Mouse (Mus musculus) neural tube, embryonic 11.5 days (tissue): ENCODE measurements around the gene Xrcc1. TPM values are rescaled to one million over a fixed set of nuclear protein-coding genes. Genes with fewer than 3 reads are reported as not detected.

Experiments
- ATAC-seq: fragments of 200-750 bp; cut with Nextera tagmentation; 2 replicates; pipeline ENCODE4 v1.8.0; 2017; ENCODE audit warnings: moderate number of reproducible peaks, mild to moderate bottlenecking, moderate TSS enrichment, moderate library complexity; ENCODE audit not compliant: insufficient read depth, low FRiP score, low TSS enrichment
- DNase-seq: peaks from one replicate; pipeline ENCODE4 v3.0.0-alpha.2; 2015; ENCODE audit warnings: low spot score
- H3K27ac ChIP-seq: fragments of 300-500 bp; sonication (generic); 2 replicates; pipeline ENCODE4 v1.5.1; 2014; ENCODE audit warnings: low read depth, mild to moderate bottlenecking, low read length
- H3K27me3 ChIP-seq: fragments of 300-500 bp; sonication (generic); 2 replicates; pipeline ENCODE4 v1.6.1; 2014; ENCODE audit warnings: mild to moderate bottlenecking, low read length, mixed read lengths; ENCODE audit not compliant: control insufficient read depth, insufficient read depth
- H3K36me3 ChIP-seq: fragments of 300-500 bp; sonication (generic); 2 replicates; pipeline ENCODE4 v1.6.1; 2014; ENCODE audit warnings: mild to moderate bottlenecking, low read length, moderate library complexity, mixed read lengths; ENCODE audit not compliant: control insufficient read depth, insufficient read depth
- H3K4me1 ChIP-seq: fragments of 300-500 bp; sonication (generic); 2 replicates; pipeline ENCODE4 v1.6.1; 2014; ENCODE audit warnings: low read length, mixed read lengths; ENCODE audit not compliant: control insufficient read depth, insufficient read depth
- H3K4me2 ChIP-seq: fragments of 300-500 bp; sonication (generic); 2 replicates; pipeline ENCODE4 v1.6.1; 2014; ENCODE audit warnings: low read depth, mild to moderate bottlenecking, moderate library complexity
- H3K4me3 ChIP-seq: fragments of 300-500 bp; sonication (generic); 2 replicates; pipeline ENCODE4 v1.5.1; 2014; ENCODE audit warnings: low read depth, low read length
- H3K9ac ChIP-seq: fragments of 300-500 bp; sonication (generic); 2 replicates; pipeline ENCODE4 v1.6.1; 2014; ENCODE audit warnings: mild to moderate bottlenecking, low read length
- H3K9me3 ChIP-seq: fragments of 300-500 bp; sonication (generic); 2 replicates; pipeline ENCODE4 v1.6.1; 2016; ENCODE audit warnings: low read length; ENCODE audit not compliant: control insufficient read depth
- WGBS: fragments of 180-500 bp; shearing (Covaris S2); extraction: QIAGEN DNeasy Blood & Tissue Kit; methylation state at CpG from one replicate; pipeline ENCODE4 v1.1.7; 2014; 5-methylcytosine and 5-hydroxymethylcytosine counted together
- polyA plus RNA-seq: library from polyadenylated mRNA; unstranded; fragments of >200 nt; fragmentation: Nextera tagmentation; extraction: Ambion mirVana; gene quantifications from 2 replicates; pipeline ENCODE4 v1.2.1, GENCODE M21; 2014

Xrcc1 gene
- polyA plus RNA-seq, 1 experiment from 2014 or later = 120 TPM

- no peak overlapping the region for H3K4me2 ChIP-seq
- H3K9ac ChIP-seq = no peak overlapping the region
- WGBS = 86% methylated on average over 4 of the region's 4 CpGs
- H3K4me3 ChIP-seq = no peak overlapping the region
- no peaks in the 10 kb centered on the region for H3K9me3 ChIP-seq
- H3K4me1 ChIP-seq = no peaks in the 10 kb centered on the region
- no peak overlapping the region for H3K27ac ChIP-seq
- ATAC-seq = no peak
- DNase-seq = no peak
- H3K27me3 ChIP-seq = no peaks in the 10 kb centered on the region
- H3K36me3 ChIP-seq = peaks cover 11% of the 10 kb centered on the region
Measured at GRCm38 (mm10) chr7:24563837-24564206, 17.7 kb downstream of the Xrcc1 start.

- ATAC-seq = peak; percentile 58; the same call in 1 of the 2 replicates
Measured at GRCm38 (mm10) chr7:24564607-24565265, 18.6 kb downstream of the Xrcc1 start.

GRCm38 (mm10) chr7:24565627-24566026 lies 19.5 kb downstream of the Xrcc1 start:
- Histone ChIP-seq H3K4me2 (no peak overlapping the region), H3K9ac (no peak overlapping the region), H3K27me3 (no peaks in the 10 kb centered on the region), H3K36me3 (peaks cover 14% of the 10 kb centered on the region), H3K27ac (no peak overlapping the region), H3K9me3 (no peaks in the 10 kb centered on the region), H3K4me1 (no peaks in the 10 kb centered on the region), H3K4me3 (no peak overlapping the region)
- DNase-seq = no peak
- 97% methylated on average over 11 of the region's 11 CpGs for WGBS
- no peak for ATAC-seq

More at GRCm38 (mm10) chr7:24564607-24565265, 18.6 kb downstream of the Xrcc1 start:
- Histone ChIP-seq H3K9me3 (no peaks in the 10 kb centered on the region), H3K4me3 (no peak overlapping the region), H3K36me3 (peaks cover 11% of the 10 kb centered on the region), H3K4me1 (no peaks in the 10 kb centered on the region), H3K4me2 (no peak overlapping the region), H3K9ac (no peak overlapping the region), H3K27me3 (no peaks in the 10 kb centered on the region), H3K27ac (no peak overlapping the region)
- 60% methylated on average over 6 of the region's 6 CpGs for WGBS
- DNase-seq = peak; percentile 82

GRCm38 (mm10) chr7:24566206-24566605 lies 20.1 kb downstream of the Xrcc1 start:
- ATAC-seq = no peak
- H3K9ac ChIP-seq = no peak overlapping the region

GRCm38 (mm10) chr7:24568512-24568911 lies 22.4 kb downstream of the Xrcc1 start:
- Histone ChIP-seq H3K4me2 (no peak overlapping the region), H3K27ac (no peak overlapping the region), H3K4me1 (no peaks in the 10 kb centered on the region), H3K9me3 (no peaks in the 10 kb centered on the region), H3K9ac (no peak overlapping the region), H3K27me3 (no peaks in the 10 kb centered on the region), H3K36me3 (peaks cover 11% of the 10 kb centered on the region), H3K4me3 (no peak overlapping the region)
- 84% methylated on average over 4 of the region's 4 CpGs for WGBS
- ATAC-seq (no peak), DNase-seq (no peak)

More at GRCm38 (mm10) chr7:24566206-24566605, 20.1 kb downstream of the Xrcc1 start:
- no peak for DNase-seq
- 95% methylated on average over 9 of the region's 9 CpGs for WGBS
- no peak overlapping the region for H3K4me2 ChIP-seq
- no peak overlapping the region for H3K27ac ChIP-seq
- peaks cover 14% of the 10 kb centered on the region for H3K36me3 ChIP-seq
- H3K4me1 ChIP-seq = no peaks in the 10 kb centered on the region
- H3K9me3 ChIP-seq = no peaks in the 10 kb centered on the region
- H3K4me3 ChIP-seq = no peak overlapping the region
- H3K27me3 ChIP-seq = no peaks in the 10 kb centered on the region

- Histone ChIP-seq H3K27me3 (no peaks in the 10 kb centered on the region), H3K36me3 (peaks cover 11% of the 10 kb centered on the region), H3K9ac (no peak overlapping the region), H3K27ac (no peak overlapping the region), H3K4me1 (no peaks in the 10 kb centered on the region), H3K9me3 (no peaks in the 10 kb centered on the region), H3K4me3 (no peak overlapping the region), H3K4me2 (no peak overlapping the region)
- 87% methylated on average over 4 of the region's 4 CpGs for WGBS
- ATAC-seq (no peak), DNase-seq (no peak)
Measured at GRCm38 (mm10) chr7:24571071-24571470, 25.0 kb downstream of the Xrcc1 start.

- H3K36me3 ChIP-seq = peaks cover 6% of the 10 kb centered on the region
- no peak overlapping the region for H3K9ac ChIP-seq
Measured at GRCm38 (mm10) chr7:24572455-24572854, 26.4 kb downstream of the Xrcc1 start.

GRCm38 (mm10) chr7:24574224-24574796 lies 28.2 kb downstream of the Xrcc1 start:
- H3K4me3 ChIP-seq = no peak overlapping the region
- H3K4me1 ChIP-seq = no peaks in the 10 kb centered on the region
- no peak overlapping the region for H3K27ac ChIP-seq
- 65% methylated on average over 12 of the region's 12 CpGs for WGBS
- no peak overlapping the region for H3K4me2 ChIP-seq
- peaks cover 3% of the 10 kb centered on the region for H3K36me3 ChIP-seq
- DNase-seq (no peak), ATAC-seq (no peak)
- no peaks in the 10 kb centered on the region for H3K9me3 ChIP-seq
- H3K27me3 ChIP-seq = no peaks in the 10 kb centered on the region
- H3K9ac ChIP-seq = no peak overlapping the region

More at GRCm38 (mm10) chr7:24572455-24572854, 26.4 kb downstream of the Xrcc1 start:
- H3K9me3 ChIP-seq = no peaks in the 10 kb centered on the region
- H3K4me2 ChIP-seq = no peak overlapping the region
- DNase-seq = no peak
- H3K27me3 ChIP-seq = no peaks in the 10 kb centered on the region
- H3K4me3 ChIP-seq = no peak overlapping the region
- WGBS = 51% methylated on average over 5 of the region's 5 CpGs
- H3K4me1 ChIP-seq = no peaks in the 10 kb centered on the region
- H3K27ac ChIP-seq = no peak overlapping the region
- no peak for ATAC-seq

- H3K9me3 ChIP-seq = no peaks in the 10 kb centered on the region
- 92% methylated on average over 10 of the region's 10 CpGs for WGBS
- H3K27me3 ChIP-seq = no peaks in the 10 kb centered on the region
- no peak for ATAC-seq
- H3K27ac ChIP-seq = no peak overlapping the region
- H3K4me2 ChIP-seq = no peak overlapping the region
- DNase-seq = no peak
- no peak overlapping the region for H3K4me3 ChIP-seq
- H3K9ac ChIP-seq = no peak overlapping the region
- no peaks in the 10 kb centered on the region for H3K4me1 ChIP-seq
- no peaks in the 10 kb centered on the region for H3K36me3 ChIP-seq
Measured at GRCm38 (mm10) chr7:24577811-24578210, 31.7 kb downstream of the Xrcc1 start.
